Mouse (Mus musculus): ENCODE measurements around the gene Adamts20.

Adamts20 gene

GRCm38 (mm10) chr15:94303151-94303550 is 162.1 kb downstream of the Adamts20 start:
- H3K36me3 ChIP-seq (ENCODE audit: insufficient read depth, low read length): no peaks in the 10 kb centered on the region
- H3K4me1 ChIP-seq (replicated peaks; ENCODE audit: low read depth, low read length): no peaks in the 10 kb centered on the region
- no peak for TF ChIP-seq NANOG (IDR thresholded peaks at IDR 0.05; ENCODE audit: borderline replicate concordance, low read length)
- no peak for TF ChIP-seq POU5F1 (IDR thresholded peaks at IDR 0.05; ENCODE audit: borderline replicate concordance, low read length)
- no peak for TF ChIP-seq CTCF (conservative IDR thresholded peaks at IDR 0.05; ENCODE audit: low read length)
- no peaks in the 10 kb centered on the region for H3K9me3 ChIP-seq (ENCODE audit: low read length)
- no peaks in the 10 kb centered on the region for H3K27me3 ChIP-seq (ENCODE audit: insufficient read depth, low read length)
- no peak overlapping the region for H3K4me3 ChIP-seq (replicated peaks; ENCODE audit: low read length)

- H3K4me3 ChIP-seq (replicated peaks; ENCODE audit: low read length): no peak overlapping the region
- TF ChIP-seq NANOG (IDR thresholded peaks at IDR 0.05; ENCODE audit: borderline replicate concordance, low read length): no peak
- TF ChIP-seq CTCF (conservative IDR thresholded peaks at IDR 0.05; ENCODE audit: low read length): no peak
- no peak for TF ChIP-seq POU5F1 (IDR thresholded peaks at IDR 0.05; ENCODE audit: borderline replicate concordance, low read length)
- peaks cover 5% of the 10 kb centered on the region; the same call in 1 of the 2 replicates for H3K9me3 ChIP-seq (ENCODE audit: low read length)
Measured at GRCm38 (mm10) chr15:94294084-94294483, 171.1 kb downstream of the Adamts20 start.

GRCm38 (mm10) chr15:94288015-94288414 is 177.2 kb downstream of the Adamts20 start:
- Histone ChIP-seq H3K4me1 (replicated peaks; ENCODE audit: low read depth, low read length) (no peaks in the 10 kb centered on the region), H3K36me3 (ENCODE audit: insufficient read depth, low read length) (no peaks in the 10 kb centered on the region), H3K4me3 (replicated peaks; ENCODE audit: low read length) (no peak overlapping the region), H3K27me3 (ENCODE audit: insufficient read depth, low read length) (no peaks in the 10 kb centered on the region), H3K9me3 (ENCODE audit: low read length) (peaks cover 5% of the 10 kb centered on the region; the same call in 1 of the 2 replicates)
- TF ChIP-seq POU5F1 (IDR thresholded peaks at IDR 0.05; ENCODE audit: borderline replicate concordance, low read length) (no peak), CTCF (conservative IDR thresholded peaks at IDR 0.05; ENCODE audit: low read length) (no peak), NANOG (IDR thresholded peaks at IDR 0.05; ENCODE audit: borderline replicate concordance, low read length) (no peak)

More at GRCm38 (mm10) chr15:94294084-94294483, 171.1 kb downstream of the Adamts20 start:
- H3K36me3 ChIP-seq (ENCODE audit: insufficient read depth, low read length): no peaks in the 10 kb centered on the region
- no peaks in the 10 kb centered on the region for H3K27me3 ChIP-seq (ENCODE audit: insufficient read depth, low read length)
- no peaks in the 10 kb centered on the region for H3K4me1 ChIP-seq (replicated peaks; ENCODE audit: low read depth, low read length)

- no peaks in the 10 kb centered on the region for H3K27me3 ChIP-seq (ENCODE audit: insufficient read depth, low read length)
- no peaks in the 10 kb centered on the region for H3K4me1 ChIP-seq (replicated peaks; ENCODE audit: low read depth, low read length)
- H3K9me3 ChIP-seq (ENCODE audit: low read length): peaks cover 5% of the 10 kb centered on the region; the same call in 1 of the 2 replicates
- no peak overlapping the region for H3K4me3 ChIP-seq (replicated peaks; ENCODE audit: low read length)
- TF ChIP-seq NANOG (IDR thresholded peaks at IDR 0.05; ENCODE audit: borderline replicate concordance, low read length): no peak
- no peak for TF ChIP-seq CTCF (conservative IDR thresholded peaks at IDR 0.05; ENCODE audit: low read length)
- TF ChIP-seq POU5F1 (IDR thresholded peaks at IDR 0.05; ENCODE audit: borderline replicate concordance, low read length): no peak
- no peaks in the 10 kb centered on the region for H3K36me3 ChIP-seq (ENCODE audit: insufficient read depth, low read length)
Measured at GRCm38 (mm10) chr15:94287495-94287894, 177.7 kb downstream of the Adamts20 start.

GRCm38 (mm10) chr15:94276418-94276817 is 188.8 kb downstream of the Adamts20 start:
- H3K4me3 ChIP-seq (replicated peaks; ENCODE audit: low read length): no peak overlapping the region
- no peaks in the 10 kb centered on the region for H3K27me3 ChIP-seq (ENCODE audit: insufficient read depth, low read length)
- H3K9me3 ChIP-seq (ENCODE audit: low read length): no peaks in the 10 kb centered on the region
- TF ChIP-seq CTCF (conservative IDR thresholded peaks at IDR 0.05; ENCODE audit: low read length) (no peak), NANOG (IDR thresholded peaks at IDR 0.05; ENCODE audit: borderline replicate concordance, low read length) (no peak)
- H3K4me1 ChIP-seq (replicated peaks; ENCODE audit: low read depth, low read length): no peaks in the 10 kb centered on the region
- H3K36me3 ChIP-seq (ENCODE audit: insufficient read depth, low read length): no peaks in the 10 kb centered on the region

- Histone ChIP-seq H3K9me3 (ENCODE audit: low read length) (0 out of 2 replicates have a peak, but pooled peaks cover 9% of the 10 kb centered on the region), H3K36me3 (ENCODE audit: insufficient read depth, low read length) (no peaks in the 10 kb centered on the region), H3K4me3 (replicated peaks; ENCODE audit: low read length) (no peak overlapping the region), H3K4me1 (replicated peaks; ENCODE audit: low read depth, low read length) (no peaks in the 10 kb centered on the region), H3K27me3 (ENCODE audit: insufficient read depth, low read length) (no peaks in the 10 kb centered on the region)
- TF ChIP-seq CTCF (conservative IDR thresholded peaks at IDR 0.05; ENCODE audit: low read length) (peak; percentile 63), POU5F1 (IDR thresholded peaks at IDR 0.05; ENCODE audit: borderline replicate concordance, low read length) (no peak)
Measured at GRCm38 (mm10) chr15:94265630-94266029, 199.6 kb downstream of the Adamts20 start.

- no peak for TF ChIP-seq CTCF (conservative IDR thresholded peaks at IDR 0.05; ENCODE audit: low read length)
- no peak for TF ChIP-seq NANOG (IDR thresholded peaks at IDR 0.05; ENCODE audit: borderline replicate concordance, low read length)
- TF ChIP-seq POU5F1 (IDR thresholded peaks at IDR 0.05; ENCODE audit: borderline replicate concordance, low read length): no peak
- no peaks in the 10 kb centered on the region for H3K36me3 ChIP-seq (ENCODE audit: insufficient read depth, low read length)
- no peak overlapping the region for H3K4me3 ChIP-seq (replicated peaks; ENCODE audit: low read length)
- H3K4me1 ChIP-seq (replicated peaks; ENCODE audit: low read depth, low read length): no peaks in the 10 kb centered on the region
- no peaks in the 10 kb centered on the region for H3K27me3 ChIP-seq (ENCODE audit: insufficient read depth, low read length)
- H3K9me3 ChIP-seq (ENCODE audit: low read length): 0 out of 2 replicates have a peak, but pooled peaks cover 9% of the 10 kb centered on the region
Measured at GRCm38 (mm10) chr15:94264497-94264879, 200.7 kb downstream of the Adamts20 start.

GRCm38 (mm10) chr15:94263866-94264496 is 201.2 kb downstream of the Adamts20 start:
- Histone ChIP-seq H3K27me3 (ENCODE audit: insufficient read depth, low read length) (no peaks in the 10 kb centered on the region), H3K36me3 (ENCODE audit: insufficient read depth, low read length) (no peaks in the 10 kb centered on the region), H3K4me1 (replicated peaks; ENCODE audit: low read depth, low read length) (no peaks in the 10 kb centered on the region), H3K4me3 (replicated peaks; ENCODE audit: low read length) (no peak overlapping the region), H3K9me3 (ENCODE audit: low read length) (0 out of 2 replicates have a peak, but pooled peaks cover 9% of the 10 kb centered on the region)
- no peak for TF ChIP-seq CTCF (conservative IDR thresholded peaks at IDR 0.05; ENCODE audit: low read length)
- TF ChIP-seq POU5F1 (IDR thresholded peaks at IDR 0.05; ENCODE audit: borderline replicate concordance, low read length): no peak
- TF ChIP-seq NANOG (IDR thresholded peaks at IDR 0.05; ENCODE audit: borderline replicate concordance, low read length): no peak

GRCm38 (mm10) chr15:94263241-94263640 is 202.0 kb downstream of the Adamts20 start:
- Histone ChIP-seq H3K27me3 (ENCODE audit: insufficient read depth, low read length) (no peaks in the 10 kb centered on the region), H3K4me3 (replicated peaks; ENCODE audit: low read length) (no peak overlapping the region), H3K9me3 (ENCODE audit: low read length) (0 out of 2 replicates have a peak, but pooled peaks cover 9% of the 10 kb centered on the region), H3K36me3 (ENCODE audit: insufficient read depth, low read length) (no peaks in the 10 kb centered on the region), H3K4me1 (replicated peaks; ENCODE audit: low read depth, low read length) (no peaks in the 10 kb centered on the region)
- TF ChIP-seq POU5F1 (IDR thresholded peaks at IDR 0.05; ENCODE audit: borderline replicate concordance, low read length): no peak
- TF ChIP-seq NANOG (IDR thresholded peaks at IDR 0.05; ENCODE audit: borderline replicate concordance, low read length): no peak
- no peak for TF ChIP-seq CTCF (conservative IDR thresholded peaks at IDR 0.05; ENCODE audit: low read length)

All from E14TG2a.4 (cell line).